Mouse (Mus musculus) kidney, postnatal 25 days (tissue): ENCODE measurements around the gene Olfr1305.

Experiments used
- DNase-seq, 2 experiments: peaks; one replicate each; pipeline ENCODE4 v3.0.0; 2021; ENCODE audit warnings: mixed read lengths in 2 of 2

Olfr1305 gene

DNA sequence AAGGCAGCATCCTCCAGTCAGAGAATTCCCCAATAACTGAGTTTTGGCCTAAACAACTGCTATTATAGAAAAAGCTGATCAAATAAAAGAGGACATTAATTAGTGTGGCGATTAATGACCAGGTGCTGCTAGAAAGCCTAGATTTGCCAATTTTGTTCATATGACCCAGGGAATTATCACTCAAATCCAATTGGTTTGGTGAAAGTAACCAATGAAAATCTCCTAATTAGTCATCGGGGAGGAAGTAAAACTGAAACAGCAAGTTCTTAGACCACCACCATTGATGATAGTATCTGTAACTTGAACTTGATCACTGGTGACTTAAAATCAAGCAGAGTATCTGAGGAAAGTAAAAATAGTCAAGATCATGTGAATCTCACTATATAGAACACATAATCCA lies at the start of gene Olfr1305:
Olfr1305 (minus strand) TSS at position 101 of the 400 bp plus-strand sequence.
- DNase-seq: no peak

DNA sequence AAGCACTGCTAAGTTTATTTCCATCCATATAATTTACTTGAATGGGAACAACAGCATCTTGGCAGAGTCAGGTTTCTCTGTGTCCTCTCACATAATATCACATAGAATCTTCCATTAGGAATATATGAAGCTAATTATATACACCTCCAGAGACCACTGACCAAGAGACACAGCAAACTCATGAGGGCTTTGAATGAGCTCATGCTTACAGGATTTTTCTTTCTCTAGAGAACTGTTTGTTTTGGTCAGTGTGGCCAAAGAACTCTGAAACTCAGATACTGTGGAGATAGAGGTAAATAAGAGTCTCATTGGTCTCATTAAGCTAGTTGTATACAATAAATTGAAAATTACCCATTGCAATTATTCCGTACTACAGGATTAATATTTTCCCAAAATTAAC lies 39.2 kb upstream of the Olfr1305 start, which contains the start of gene Olfr1306:
Olfr1306 (minus strand) TSS at position 101 of the 400 bp plus-strand sequence.
- no peak for DNase-seq

DNA sequence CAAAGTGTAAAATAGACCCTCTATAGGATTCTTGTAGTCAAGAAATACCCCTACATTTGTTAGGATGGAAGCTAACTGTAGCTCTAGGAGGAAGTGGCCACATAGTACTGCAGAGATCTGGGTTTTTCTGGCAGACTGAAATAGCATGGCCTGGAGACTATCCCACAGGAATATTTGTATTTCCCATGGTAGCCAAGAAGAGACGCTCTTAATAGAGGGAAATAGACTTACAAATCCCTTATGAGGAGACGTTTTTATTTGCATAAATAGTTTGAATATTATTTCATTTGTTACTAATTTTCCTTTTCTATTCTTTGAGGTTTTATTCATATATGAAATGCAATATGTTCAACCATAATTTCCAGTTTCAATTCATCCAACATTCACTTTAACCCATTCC lies 56.7 kb downstream of the Olfr1305 start, which contains the start of gene Olfr1303:
Olfr1303 (minus strand) TSS at position 101 of the 400 bp plus-strand sequence.
- no peak for DNase-seq
